Comparison of ENCODE assay signal across 8 mouse cellular contexts in the genomic region with DNA sequence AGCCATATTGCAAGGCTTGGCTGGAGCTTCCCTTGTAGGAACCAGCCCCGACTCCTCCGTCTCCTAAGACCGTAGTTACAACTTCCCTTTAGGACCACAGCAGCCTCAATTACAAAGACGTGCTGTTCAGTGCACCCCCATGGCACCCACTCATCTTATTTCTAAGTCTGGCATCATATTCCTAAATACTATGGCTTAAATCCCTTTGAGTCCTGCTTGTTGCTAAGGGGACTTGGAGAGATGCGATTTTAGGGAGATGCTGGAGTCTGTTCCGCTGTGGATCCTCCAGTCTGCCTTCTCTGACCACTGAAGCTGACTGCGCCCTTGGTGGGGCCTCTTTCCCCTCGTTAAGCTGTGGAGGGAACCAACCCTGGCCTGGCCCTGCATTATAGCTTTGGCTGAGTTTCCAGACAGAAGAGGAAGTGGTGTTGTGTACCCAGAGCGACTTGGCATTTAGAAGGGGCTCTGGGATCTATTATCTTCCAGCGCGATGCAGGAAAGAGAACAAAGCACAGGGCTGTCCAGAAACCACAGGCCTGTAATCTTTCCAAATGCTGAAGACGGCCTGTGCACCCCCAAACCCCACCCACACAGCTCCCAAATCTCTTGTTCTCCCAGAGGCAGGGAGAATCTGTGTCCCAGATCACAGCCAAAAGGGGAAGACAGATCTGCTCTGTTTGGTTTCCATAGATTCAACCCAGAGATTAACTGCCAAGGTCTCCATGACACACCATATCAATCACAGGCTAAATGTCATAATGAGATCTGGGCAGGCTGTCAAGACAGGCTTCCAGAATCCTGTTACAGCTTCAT. TPM values are rescaled to one million over a fixed set of nuclear protein-coding genes. Genes with fewer than 3 reads are reported as not detected.
A peak's percentile ranks its signal among the peaks of the same experiment; 100 is the strongest.
DNase-seq lines count a peak whose midpoint lies in the region; ATAC-seq lines count a peak whose summit lies in the region.

No protein-coding gene starts in this region.

- 44% methylated on average over 12 of the region's 12 CpGs for WGBS in limb, embryonic 12.5 days
- 44% methylated on average over 12 of the region's 12 CpGs for WGBS in midbrain, embryonic 15.5 days

- H3K9ac ChIP-seq in limb, embryonic 12.5 days (replicated peaks): no peak overlapping the region
- H3K9ac ChIP-seq in midbrain, embryonic 15.5 days: no peak overlapping the region

- peak overlapping the region; percentile 90 for H3K27ac ChIP-seq in limb, embryonic 12.5 days
- peak overlapping the region; percentile 53; the same call in 1 of the 2 replicates for H3K27ac ChIP-seq in midbrain, embryonic 15.5 days

- DNase-seq in testis, postnatal 10 days (ENCODE audit: low spot score): peak; percentile 45
- no peak for DNase-seq in testis, postnatal 14 days (ENCODE audit: low spot score)
- DNase-seq in frontal cortex, postnatal 10 days (ENCODE audit: low spot score in 2 of 2): peak; percentile 50 to 54
- DNase-seq in spleen, postnatal 10 days (ENCODE audit: low spot score in 2 of 2): no peak
- DNase-seq in thymus, adult 18-20 months: no peak

- H3K4me2 ChIP-seq in limb, embryonic 12.5 days: no peak overlapping the region
- H3K4me2 ChIP-seq in midbrain, embryonic 15.5 days: no peak overlapping the region

- H3K4me1 ChIP-seq in limb, embryonic 12.5 days (replicated peaks): peaks cover 26% of the 10 kb centered on the region
- H3K4me1 ChIP-seq in midbrain, embryonic 15.5 days: peaks cover 5% of the 10 kb centered on the region; the same call in 1 of the 2 replicates

- ATAC-seq in hematopoietic stem cell, adult 5-6 weeks (replicated peaks in 1 of 2; ENCODE audit: insufficient read depth in 1 of 2, low FRiP score in 2 of 2, low TSS enrichment in 1 of 2, low read depth in 1 of 2, poor library complexity in 2 of 2, severe bottlenecking in 2 of 2): peak; percentile 89 to 95
- peak; percentile 72; the same call in 1 of the 2 replicates for ATAC-seq in limb, embryonic 12.5 days (ENCODE audit: insufficient number of reproducible peaks, insufficient read depth, low FRiP score, low TSS enrichment, low read depth)
- ATAC-seq in midbrain, embryonic 15.5 days (replicated peaks): peak; percentile 50

- H3K36me3 ChIP-seq in limb, embryonic 12.5 days: no peaks in the 10 kb centered on the region
- no peaks in the 10 kb centered on the region for H3K36me3 ChIP-seq in midbrain, embryonic 15.5 days (replicated peaks)

- no peaks in the 10 kb centered on the region for H3K9me3 ChIP-seq in limb, embryonic 12.5 days
- H3K9me3 ChIP-seq in midbrain, embryonic 15.5 days: no peaks in the 10 kb centered on the region

- H3K27me3 ChIP-seq in limb, embryonic 12.5 days: no peaks in the 10 kb centered on the region
- no peaks in the 10 kb centered on the region for H3K27me3 ChIP-seq in midbrain, embryonic 15.5 days (replicated peaks)

- H3K4me3 ChIP-seq in limb, embryonic 12.5 days (replicated peaks): no peak overlapping the region
- H3K4me3 ChIP-seq in midbrain, embryonic 15.5 days: no peak overlapping the region

RNA-seq across cellular contexts. Expression of a gene that starts 7.4 kb away (rescaled TPM):
- total RNA-seq in hematopoietic stem cell, adult 5-6 weeks (2017): not detected in 2 replicates
- 0.44 and 0.49 TPM in 2 replicates for polyA plus RNA-seq in limb, embryonic 12.5 days (2016; fragmentation: Nextera tagmentation; extraction: Ambion mirVana)
- polyA plus RNA-seq in midbrain, embryonic 15.5 days (2015; fragmentation: Nextera tagmentation; extraction: Ambion mirVana): 0.15 TPM in 1 of 2 replicates, not detected in the other

RNA-seq across cellular contexts. Expression of a gene that starts 43.4 kb away (rescaled TPM):
- total RNA-seq in hematopoietic stem cell, adult 5-6 weeks (2017): 9.0 and 9.4 TPM in 2 replicates
- 10.4 and 11.7 TPM in 2 replicates for polyA plus RNA-seq in limb, embryonic 12.5 days (2016; fragmentation: Nextera tagmentation; extraction: Ambion mirVana)
- 22.2 and 22.5 TPM in 2 replicates for polyA plus RNA-seq in midbrain, embryonic 15.5 days (2015; fragmentation: Nextera tagmentation; extraction: Ambion mirVana)

RNA-seq across cellular contexts. Expression of a gene that starts 44.0 kb away (rescaled TPM):
- total RNA-seq in hematopoietic stem cell, adult 5-6 weeks (2017): not detected in 2 replicates
- not detected in 2 replicates for polyA plus RNA-seq in limb, embryonic 12.5 days (2016; fragmentation: Nextera tagmentation; extraction: Ambion mirVana)
- not detected in 2 replicates for polyA plus RNA-seq in midbrain, embryonic 15.5 days (2015; fragmentation: Nextera tagmentation; extraction: Ambion mirVana)

Comparison
In these comparisons a context has a peak if more than half of its experiments do, and no peak if none do; other contexts are left out.
1. DNase-seq: peak in testis, postnatal 10 days (single experiment) and frontal cortex, postnatal 10 days (2 of 2); none in testis, postnatal 14 days (single experiment), spleen, postnatal 10 days (0 of 2) and thymus, adult 18-20 months (0 of 2).
2. Peak in every context shown above with its lines, with median percentiles within 50 percentile points of each other: ATAC-seq.